Mouse (Mus musculus): ENCODE results near the gene Hnrnpf. TPM values are rescaled to one million over a fixed set of nuclear protein-coding genes. Genes with fewer than 3 reads are reported as not detected.

The Hnrnpf gene
- polyA plus RNA-seq, 1 experiment from 2014 or later, result 723 TPM

GRCm38 (mm10) chr6:117927955-117928354 is 27.8 kb downstream of the Hnrnpf start:
- no peaks in the 10 kb centered on the region for H3K4me1 ChIP-seq (ENCODE audit: control insufficient read depth, insufficient read depth, low read length)
- H3K9me3 ChIP-seq (ENCODE audit: control insufficient read depth, low read length), result no peaks in the 10 kb centered on the region
- WGBS, result 89% methylated on average over 7 of the region's 7 CpGs
- no peak overlapping the region for H3K4me3 ChIP-seq (ENCODE audit: low read depth, low read length)
- H3K4me2 ChIP-seq, result no peak overlapping the region
- H3K9ac ChIP-seq (ENCODE audit: low read length), result no peak overlapping the region
- ATAC-seq (ENCODE audit: low FRiP score) (no peak), DNase-seq (ENCODE audit: low spot score, missing footprints) (no peak)
- no peak overlapping the region for H3K27ac ChIP-seq (ENCODE audit: low read depth, low read length)
- peaks cover 7% of the 10 kb centered on the region; the same call in 1 of the 2 replicates for H3K36me3 ChIP-seq (ENCODE audit: control insufficient read depth, insufficient read depth, low read length)
- H3K27me3 ChIP-seq (ENCODE audit: control insufficient read depth, insufficient read depth, low read length), result no peaks in the 10 kb centered on the region

- Histone ChIP-seq H3K36me3 (ENCODE audit: control insufficient read depth, insufficient read depth, low read length) (peaks cover 7% of the 10 kb centered on the region; the same call in 1 of the 2 replicates), H3K27me3 (ENCODE audit: control insufficient read depth, insufficient read depth, low read length) (no peaks in the 10 kb centered on the region), H3K4me2 (no peak overlapping the region)
Measured at GRCm38 (mm10) chr6:117928746-117929145, 28.6 kb downstream of the Hnrnpf start.

GRCm38 (mm10) chr6:117929945-117930655 is 30.0 kb downstream of the Hnrnpf start:
- DNase-seq (ENCODE audit: low spot score, missing footprints) (no peak), ATAC-seq (ENCODE audit: low FRiP score) (no peak)
- Histone ChIP-seq H3K36me3 (ENCODE audit: control insufficient read depth, insufficient read depth, low read length) (peaks cover 7% of the 10 kb centered on the region; the same call in 1 of the 2 replicates), H3K4me3 (ENCODE audit: low read depth, low read length) (no peak overlapping the region), H3K27ac (ENCODE audit: low read depth, low read length) (no peak overlapping the region), H3K9ac (ENCODE audit: low read length) (no peak overlapping the region), H3K27me3 (ENCODE audit: control insufficient read depth, insufficient read depth, low read length) (no peaks in the 10 kb centered on the region), H3K4me2 (no peak overlapping the region), H3K4me1 (ENCODE audit: control insufficient read depth, insufficient read depth, low read length) (no peaks in the 10 kb centered on the region), H3K9me3 (ENCODE audit: control insufficient read depth, low read length) (no peaks in the 10 kb centered on the region)
- 92% methylated on average over 3 of the region's 3 CpGs for WGBS

More at GRCm38 (mm10) chr6:117928746-117929145, 28.6 kb downstream of the Hnrnpf start:
- 92% methylated on average over 5 of the region's 5 CpGs for WGBS
- DNase-seq (ENCODE audit: low spot score, missing footprints), result no peak
- Histone ChIP-seq H3K4me3 (ENCODE audit: low read depth, low read length) (no peak overlapping the region), H3K9me3 (ENCODE audit: control insufficient read depth, low read length) (no peaks in the 10 kb centered on the region), H3K4me1 (ENCODE audit: control insufficient read depth, insufficient read depth, low read length) (no peaks in the 10 kb centered on the region), H3K9ac (ENCODE audit: low read length) (no peak overlapping the region), H3K27ac (ENCODE audit: low read depth, low read length) (no peak overlapping the region)
- no peak for ATAC-seq (ENCODE audit: low FRiP score)

GRCm38 (mm10) chr6:117932325-117933051 is 32.4 kb downstream of the Hnrnpf start:
- WGBS, result 61% methylated on average over 11 of the region's 11 CpGs
- Histone ChIP-seq H3K4me2 (no peak overlapping the region), H3K27ac (ENCODE audit: low read depth, low read length) (no peak overlapping the region), H3K9me3 (ENCODE audit: control insufficient read depth, low read length) (no peaks in the 10 kb centered on the region), H3K27me3 (ENCODE audit: control insufficient read depth, insufficient read depth, low read length) (no peaks in the 10 kb centered on the region), H3K36me3 (ENCODE audit: control insufficient read depth, insufficient read depth, low read length) (peaks cover 5% of the 10 kb centered on the region; the same call in 1 of the 2 replicates), H3K9ac (ENCODE audit: low read length) (no peak overlapping the region), H3K4me3 (ENCODE audit: low read depth, low read length) (no peak overlapping the region), H3K4me1 (ENCODE audit: control insufficient read depth, insufficient read depth, low read length) (no peaks in the 10 kb centered on the region)
- ATAC-seq (ENCODE audit: low FRiP score), result no peak
- DNase-seq (ENCODE audit: low spot score, missing footprints), result no peak

- WGBS, result 95% methylated on average over 6 of the region's 6 CpGs
- Histone ChIP-seq H3K4me2 (no peak overlapping the region), H3K9ac (ENCODE audit: low read length) (no peak overlapping the region), H3K4me1 (ENCODE audit: control insufficient read depth, insufficient read depth, low read length) (no peaks in the 10 kb centered on the region), H3K27me3 (ENCODE audit: control insufficient read depth, insufficient read depth, low read length) (no peaks in the 10 kb centered on the region), H3K27ac (ENCODE audit: low read depth, low read length) (no peak overlapping the region), H3K36me3 (ENCODE audit: control insufficient read depth, insufficient read depth, low read length) (peaks cover 5% of the 10 kb centered on the region; the same call in 1 of the 2 replicates), H3K9me3 (ENCODE audit: control insufficient read depth, low read length) (no peaks in the 10 kb centered on the region), H3K4me3 (ENCODE audit: low read depth, low read length) (no peak overlapping the region)
- no peak for DNase-seq (ENCODE audit: low spot score, missing footprints)
- ATAC-seq (ENCODE audit: low FRiP score), result no peak
Measured at GRCm38 (mm10) chr6:117934301-117934700, 34.2 kb downstream of the Hnrnpf start.

GRCm38 (mm10) chr6:117935681-117936612 is 35.8 kb downstream of the Hnrnpf start:
- Histone ChIP-seq H3K4me2 (no peak overlapping the region), H3K9me3 (ENCODE audit: control insufficient read depth, low read length) (no peaks in the 10 kb centered on the region), H3K9ac (ENCODE audit: low read length) (no peak overlapping the region), H3K36me3 (ENCODE audit: control insufficient read depth, insufficient read depth, low read length) (no peaks in the 10 kb centered on the region), H3K27ac (ENCODE audit: low read depth, low read length) (no peak overlapping the region), H3K4me1 (ENCODE audit: control insufficient read depth, insufficient read depth, low read length) (no peaks in the 10 kb centered on the region), H3K27me3 (ENCODE audit: control insufficient read depth, insufficient read depth, low read length) (no peaks in the 10 kb centered on the region), H3K4me3 (ENCODE audit: low read depth, low read length) (no peak overlapping the region)
- DNase-seq (ENCODE audit: low spot score, missing footprints) (no peak), ATAC-seq (ENCODE audit: low FRiP score) (no peak)
- 96% methylated on average over 14 of the region's 14 CpGs for WGBS

GRCm38 (mm10) chr6:117937222-117937932 is 37.3 kb downstream of the Hnrnpf start, which contains the start of gene Fxyd4:
TSS of gene Fxyd4 (minus strand) at chr6:117937692.
- Histone ChIP-seq H3K4me3 (ENCODE audit: low read depth, low read length) (no peak within 1 kb of the TSS), H3K9ac (ENCODE audit: low read length) (no peak within 1 kb of the TSS), H3K36me3 (ENCODE audit: control insufficient read depth, insufficient read depth, low read length) (no peaks in the 10 kb centered on the region), H3K4me1 (ENCODE audit: control insufficient read depth, insufficient read depth, low read length) (no peaks in the 10 kb centered on the region), H3K27me3 (ENCODE audit: control insufficient read depth, insufficient read depth, low read length) (no peaks in the 10 kb centered on the region), H3K4me2 (no peak within 1 kb of the TSS), H3K27ac (ENCODE audit: low read depth, low read length) (no peak within 1 kb of the TSS), H3K9me3 (ENCODE audit: control insufficient read depth, low read length) (no peaks in the 10 kb centered on the region)
- ATAC-seq (ENCODE audit: low FRiP score) (no peak), DNase-seq (ENCODE audit: low spot score, missing footprints) (no peak)
- 80% methylated on average over 10 of the region's 10 CpGs for WGBS

- DNase-seq (ENCODE audit: low spot score, missing footprints) (no peak), ATAC-seq (ENCODE audit: low FRiP score) (no peak)
- H3K27ac ChIP-seq (ENCODE audit: low read depth, low read length), result no peak overlapping the region
- no peaks in the 10 kb centered on the region for H3K9me3 ChIP-seq (ENCODE audit: control insufficient read depth, low read length)
- no peak overlapping the region for H3K4me2 ChIP-seq
- no peak overlapping the region for H3K4me3 ChIP-seq (ENCODE audit: low read depth, low read length)
- 89% methylated on average over 10 of the region's 10 CpGs for WGBS
- no peaks in the 10 kb centered on the region for H3K27me3 ChIP-seq (ENCODE audit: control insufficient read depth, insufficient read depth, low read length)
- H3K4me1 ChIP-seq (ENCODE audit: control insufficient read depth, insufficient read depth, low read length), result no peaks in the 10 kb centered on the region
- no peak overlapping the region for H3K9ac ChIP-seq (ENCODE audit: low read length)
- H3K36me3 ChIP-seq (ENCODE audit: control insufficient read depth, insufficient read depth, low read length), result no peaks in the 10 kb centered on the region
Measured at GRCm38 (mm10) chr6:117938951-117939350, 38.8 kb downstream of the Hnrnpf start.
